Mouse (Mus musculus) heart, embryonic 16.5 days (tissue): ENCODE measurements around the gene Pkd1l3. TPM values are rescaled to one million over a fixed set of nuclear protein-coding genes. Genes with fewer than 3 reads are reported as not detected.

Source experiments
- ATAC-seq: fragments of 200-750 bp; cut with Nextera tagmentation; replicated peaks from 2 replicates; pipeline ENCODE4 v1.8.0; 2017; ENCODE audit warnings: moderate number of reproducible peaks; ENCODE audit not compliant: insufficient read depth, low FRiP score; ENCODE audit errors: extremely low read depth
- H3K27ac ChIP-seq: fragments of 300-500 bp; sonication (generic); 2 replicates; pipeline ENCODE4 v1.5.1; 2014; ENCODE audit warnings: mild to moderate bottlenecking, low read length, control low read depth, moderate library complexity
- H3K27me3 ChIP-seq: fragments of 300-500 bp; sonication (generic); 2 replicates; pipeline ENCODE4 v1.6.1; 2014; ENCODE audit warnings: low read length, mixed read lengths; ENCODE audit not compliant: control insufficient read depth, insufficient read depth
- H3K36me3 ChIP-seq: fragments of 300-500 bp; sonication (generic); 2 replicates; pipeline ENCODE4 v1.6.1; 2014; ENCODE audit not compliant: control insufficient read depth, insufficient read depth
- H3K4me1 ChIP-seq: fragments of 300-500 bp; sonication (generic); 2 replicates; pipeline ENCODE4 v1.6.1; 2014; ENCODE audit warnings: low read length, mixed read lengths; ENCODE audit not compliant: control insufficient read depth, insufficient read depth
- H3K4me2 ChIP-seq: fragments of 300-500 bp; sonication (generic); 2 replicates; pipeline ENCODE4 v1.6.1; 2014; ENCODE audit warnings: low read depth, mild to moderate bottlenecking, control low read depth, low read length
- H3K4me3 ChIP-seq: fragments of 300-500 bp; sonication (generic); 2 replicates; pipeline ENCODE4 v1.5.1; 2014; ENCODE audit warnings: mild to moderate bottlenecking, control low read depth, low read length
- H3K9ac ChIP-seq: fragments of 300-500 bp; sonication (generic); 2 replicates; pipeline ENCODE4 v1.6.1; 2014; ENCODE audit warnings: low read length, control low read depth
- H3K9me3 ChIP-seq: fragments of 300-500 bp; sonication (generic); replicated peaks from 2 replicates; pipeline ENCODE4 v1.6.1; 2016; ENCODE audit warnings: low read length; ENCODE audit not compliant: control insufficient read depth
- WGBS: fragments of 180-500 bp; shearing (Covaris S2); extraction: QIAGEN DNeasy Blood & Tissue Kit; methylation state at CpG from one replicate; pipeline ENCODE4 v1.1.7; 2014; 5-methylcytosine and 5-hydroxymethylcytosine counted together
- polyA plus RNA-seq: library from polyadenylated mRNA; unstranded; fragments of >200 nt; fragmentation: Nextera tagmentation; extraction: Ambion mirVana; gene quantifications from 2 replicates; pipeline ENCODE4 v1.2.1, GENCODE M21; 2015

The Pkd1l3 gene
- polyA plus RNA-seq, 1 experiment from 2014 or later = 0.09 TPM

DNA sequence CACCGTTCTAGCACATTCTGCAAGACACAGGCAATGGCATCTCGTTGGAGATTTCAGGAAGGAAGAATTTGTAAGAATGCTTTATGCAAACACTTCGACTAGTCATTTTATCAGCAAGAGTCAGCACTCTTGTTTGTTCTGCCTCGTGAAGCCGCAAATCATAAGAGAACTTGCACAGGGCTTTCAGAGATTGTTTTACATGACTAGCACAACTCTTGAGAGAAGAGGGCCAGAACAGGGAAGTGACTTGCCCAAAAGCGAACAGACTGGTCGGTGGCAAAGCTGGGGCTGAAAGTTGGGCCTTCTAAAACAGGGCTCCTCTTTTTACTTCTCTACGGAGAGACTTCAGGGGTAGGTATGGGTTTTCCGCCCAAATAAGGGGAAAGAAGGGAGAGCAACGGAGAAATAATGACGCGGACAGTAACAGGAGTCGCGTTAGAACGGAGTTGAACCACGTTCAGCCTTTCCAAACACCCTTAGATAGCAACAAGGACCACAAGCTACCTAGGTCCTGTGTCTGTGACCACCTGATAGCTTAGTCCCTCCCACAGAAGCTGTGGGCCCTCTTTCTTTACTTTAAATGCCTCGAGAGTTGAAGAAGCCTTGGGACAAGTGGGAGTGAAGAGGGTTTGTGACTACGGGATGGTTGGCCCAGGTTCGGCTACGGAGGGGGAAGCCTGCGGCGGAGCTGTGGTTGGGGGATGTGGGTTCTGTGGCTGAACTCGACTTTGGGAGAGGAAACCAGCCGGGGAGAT lies 90.4 kb downstream of the Pkd1l3 start:
- 0 out of 2 replicates have a peak, but pooled peaks have one; percentile 4 for ATAC-seq
- Histone ChIP-seq H3K9me3 (no peaks in the 10 kb centered on the region), H3K4me1 (peaks cover 20% of the 10 kb centered on the region), H3K4me3 (peak overlapping the region; percentile 96), H3K36me3 (peaks cover 11% of the 10 kb centered on the region), H3K9ac (peak overlapping the region; percentile 21; the same call in 1 of the 2 replicates), H3K27me3 (no peaks in the 10 kb centered on the region), H3K4me2 (peak overlapping the region; percentile 68), H3K27ac (no peak overlapping the region)
- 7% methylated on average over 24 of the region's 24 CpGs for WGBS

DNA sequence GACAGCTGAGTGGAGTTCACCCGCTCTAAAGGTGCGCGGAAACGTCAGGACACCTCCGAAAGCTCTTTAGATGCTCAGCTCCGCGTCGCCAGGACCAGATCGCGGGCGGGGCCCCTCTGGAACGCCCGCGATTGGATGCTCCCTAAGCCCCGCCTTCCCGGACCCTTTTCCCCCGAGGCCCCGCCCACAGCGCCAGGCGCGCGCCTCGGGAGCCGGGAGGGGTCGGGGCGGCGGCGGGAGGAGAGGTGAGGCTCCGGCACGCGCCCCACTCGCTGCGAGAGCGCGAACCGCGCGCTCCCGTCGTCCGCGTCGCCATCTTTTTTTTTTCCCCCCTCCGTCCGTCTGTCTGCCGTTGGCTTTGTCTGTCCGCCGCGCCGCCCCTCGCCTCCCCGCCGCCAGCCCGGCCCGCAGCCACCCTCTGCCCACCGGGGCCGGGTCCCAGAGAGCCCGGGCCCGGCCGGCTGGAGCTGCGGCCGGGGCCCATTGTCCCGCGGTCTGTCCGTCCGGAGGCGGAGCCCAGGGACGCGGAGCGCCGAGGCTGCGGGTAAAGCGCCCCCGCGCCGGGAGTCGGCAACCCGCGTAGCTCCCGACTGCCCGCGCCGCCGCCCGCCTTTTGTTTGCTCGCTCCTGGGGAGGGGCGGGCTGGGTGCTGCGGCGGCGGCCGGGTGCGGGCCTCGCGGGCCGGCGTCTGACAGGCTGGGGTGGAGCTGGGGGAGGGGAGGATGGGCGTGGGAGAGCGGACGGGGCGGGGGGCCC lies 91.2 kb downstream of the Pkd1l3 start, which contains the start of gene Zfp821:
TSS of gene Zfp821 (plus strand) at position 227 of the 756 bp plus-strand sequence.
- Histone ChIP-seq H3K36me3 (peaks cover 18% of the 10 kb centered on the region), H3K27me3 (no peaks in the 10 kb centered on the region), H3K4me1 (peaks cover 20% of the 10 kb centered on the region), H3K4me3 (peak within 1 kb of the TSS; percentile 96), H3K9me3 (no peaks in the 10 kb centered on the region), H3K4me2 (peak within 1 kb of the TSS; percentile 68), H3K27ac (peak within 1 kb of the TSS; percentile 96), H3K9ac (peak within 1 kb of the TSS; percentile 100)
- under 1% methylated on average over 79 of the region's 100 CpGs for WGBS
- peak; percentile 92 for ATAC-seq

DNA sequence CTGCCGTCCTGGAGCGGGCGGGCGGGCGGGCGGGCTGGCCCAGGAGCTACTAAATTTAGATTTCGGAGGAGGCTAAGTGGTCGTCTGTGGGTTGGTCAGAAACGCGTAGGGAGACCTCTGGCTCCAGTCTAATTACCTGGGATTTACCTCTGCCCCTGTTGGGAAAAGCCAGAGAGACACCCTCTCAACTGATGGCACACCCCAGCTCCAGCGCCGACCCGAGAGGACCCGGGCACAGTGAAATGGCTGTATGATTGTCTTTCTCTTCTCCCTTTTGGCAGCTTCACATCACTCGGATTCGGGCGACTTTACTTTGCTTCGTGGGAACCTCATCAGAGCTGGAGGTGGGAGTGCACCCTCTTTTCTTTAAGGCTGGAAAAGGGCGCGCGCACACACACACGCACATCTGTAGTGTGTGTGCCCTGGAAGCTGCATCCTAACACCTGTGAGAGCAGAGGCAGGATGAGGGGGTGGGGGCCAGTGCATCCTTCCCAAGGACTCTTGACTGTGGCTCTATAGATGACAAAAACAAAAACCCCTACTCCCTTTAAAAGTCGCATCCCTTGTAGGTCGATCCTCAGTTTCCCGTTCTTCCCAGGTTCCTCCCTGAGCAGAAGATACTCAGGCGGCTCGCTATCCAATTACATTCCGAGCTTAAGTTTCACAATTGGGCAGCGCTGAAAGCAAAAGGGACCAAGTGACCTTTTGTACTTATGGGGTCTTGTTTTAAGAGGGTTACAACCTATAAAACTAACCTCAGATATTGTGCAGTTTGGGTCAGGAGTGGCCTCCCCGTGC lies 92.0 kb downstream of the Pkd1l3 start:
- peak overlapping the region; percentile 96 for H3K27ac ChIP-seq
- H3K9me3 ChIP-seq = no peaks in the 10 kb centered on the region
- peaks cover 22% of the 10 kb centered on the region for H3K36me3 ChIP-seq
- H3K4me2 ChIP-seq = peak overlapping the region; percentile 68
- peak overlapping the region; percentile 96 for H3K4me3 ChIP-seq
- WGBS = 3% methylated on average over 30 of the region's 30 CpGs
- H3K27me3 ChIP-seq = no peaks in the 10 kb centered on the region
- no peak; the same call in none of the 2 replicates for ATAC-seq
- H3K4me1 ChIP-seq = peaks cover 20% of the 10 kb centered on the region
- peak overlapping the region; percentile 100 for H3K9ac ChIP-seq

- 21% methylated on average over 2 of the region's 2 CpGs for WGBS
- no peak overlapping the region; the same call in 1 of the 2 replicates for H3K9ac ChIP-seq
- ATAC-seq = no peak
Measured at GRCm38 (mm10) chr8:109706874-109707237, 92.5 kb downstream of the Pkd1l3 start.

GRCm38 (mm10) chr8:109707921-109708320 lies 93.6 kb downstream of the Pkd1l3 start:
- Histone ChIP-seq H3K9me3 (no peaks in the 10 kb centered on the region), H3K27ac (no peak overlapping the region), H3K4me3 (no peak overlapping the region), H3K27me3 (no peaks in the 10 kb centered on the region), H3K4me2 (no peak overlapping the region), H3K36me3 (peaks cover 29% of the 10 kb centered on the region), H3K9ac (no peak overlapping the region), H3K4me1 (peaks cover 20% of the 10 kb centered on the region)
- no peak for ATAC-seq
- whole genome bisulfite sequencing = 90% methylated on average over 4 of the region's 4 CpGs

More at GRCm38 (mm10) chr8:109706874-109707237, 92.5 kb downstream of the Pkd1l3 start:
- H3K36me3 ChIP-seq = peaks cover 27% of the 10 kb centered on the region
- peak overlapping the region; percentile 68 for H3K4me2 ChIP-seq
- no peaks in the 10 kb centered on the region for H3K27me3 ChIP-seq
- no peaks in the 10 kb centered on the region for H3K9me3 ChIP-seq
- H3K27ac ChIP-seq = no peak overlapping the region
- H3K4me3 ChIP-seq = peak overlapping the region; percentile 96
- H3K4me1 ChIP-seq = peaks cover 20% of the 10 kb centered on the region

GRCm38 (mm10) chr8:109712521-109712920 lies 98.2 kb downstream of the Pkd1l3 start:
- Histone ChIP-seq H3K9ac (no peak overlapping the region), H3K27ac (no peak overlapping the region), H3K4me2 (no peak overlapping the region), H3K4me3 (no peak overlapping the region), H3K4me1 (peaks cover 1% of the 10 kb centered on the region), H3K27me3 (no peaks in the 10 kb centered on the region), H3K9me3 (no peaks in the 10 kb centered on the region), H3K36me3 (peaks cover 58% of the 10 kb centered on the region)
- ATAC-seq = no peak
- WGBS = 95% methylated on average over 1 of the region's 1 CpGs

DNA sequence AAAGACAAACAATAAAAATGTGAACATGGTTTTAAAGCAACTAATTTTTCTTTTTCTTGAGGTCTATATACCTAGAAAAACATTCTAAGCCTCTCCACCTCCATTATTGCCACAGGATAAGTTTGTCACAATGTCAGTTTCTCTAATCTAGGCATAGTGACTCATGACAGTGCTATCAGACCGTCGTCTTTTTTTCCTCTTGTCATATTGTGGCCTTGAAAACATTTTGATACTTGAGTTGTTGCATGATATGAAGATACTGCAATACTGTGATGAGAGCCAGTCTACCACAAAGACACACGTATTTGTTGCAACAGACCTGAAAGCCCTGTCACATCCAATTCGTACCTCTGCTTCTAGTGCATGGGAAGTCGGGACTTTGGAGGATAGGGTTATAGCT lies 100.6 kb downstream of the Pkd1l3 start:
- Histone ChIP-seq H3K9ac (no peak overlapping the region), H3K4me2 (no peak overlapping the region), H3K4me3 (no peak overlapping the region), H3K27me3 (no peaks in the 10 kb centered on the region), H3K36me3 (peaks cover 55% of the 10 kb centered on the region), H3K27ac (no peak overlapping the region), H3K4me1 (no peaks in the 10 kb centered on the region), H3K9me3 (no peaks in the 10 kb centered on the region)
- no peak for ATAC-seq
- 86% methylated on average over 5 of the region's 5 CpGs for WGBS
